Mouse (Mus musculus) layer of hippocampus, adult 6 months (tissue): Measurements from ENCODE around the gene Hist1h2ap. TPM values are rescaled to one million over a fixed set of nuclear protein-coding genes. Genes with fewer than 3 reads are reported as not detected.

Experiments used
- long read RNA-seq, 2 experiments: library from polyadenylated mRNA; unstranded; transcript quantifications; one replicate each; pipeline ENCODE4 v2.0.0; 2019 to 2020
- microRNA-seq: library from miRNA; unstranded; fragments of <30 nt; microRNA quantifications from one replicate; pipeline ENCODE4 v1.2.0, GENCODE M21; 2020
- polyA plus RNA-seq: library from polyadenylated mRNA; unstranded; fragments of <200 nt; fragmentation: Nextera tagmentation; gene quantifications from 2 replicates; pipeline ENCODE4 v1.2.3, GENCODE M21; 2021

Gene Hist1h2ap
- 64.1 and 77.9 TPM in 2 replicates for polyA plus RNA-seq
- long read RNA-seq, experiment 1, transcript Hist1h2ap-201 (1 exons, 482 nt) = major isoform, 13 of 13 reads
- long read RNA-seq, experiment 1, partial matches to known transcripts = 0 of 13 reads
- long read RNA-seq, experiment 1, other reads (novel, unspliced or antisense) = 0 of 13 reads
- long read RNA-seq, experiment 2, partial matches to known transcripts = 0 of 2 reads
- long read RNA-seq, experiment 2, other reads (novel, unspliced or antisense) = 0 of 2 reads

GRCm38 (mm10) chr13:21833461-21833860 is at the start of gene Hist1h2ap, which contains the start of gene Hist1h2br:
Hist1h2ap (minus strand) TSS chr13:21833507.
Hist1h2br (plus strand) TSS chr13:21833743.

DNA sequence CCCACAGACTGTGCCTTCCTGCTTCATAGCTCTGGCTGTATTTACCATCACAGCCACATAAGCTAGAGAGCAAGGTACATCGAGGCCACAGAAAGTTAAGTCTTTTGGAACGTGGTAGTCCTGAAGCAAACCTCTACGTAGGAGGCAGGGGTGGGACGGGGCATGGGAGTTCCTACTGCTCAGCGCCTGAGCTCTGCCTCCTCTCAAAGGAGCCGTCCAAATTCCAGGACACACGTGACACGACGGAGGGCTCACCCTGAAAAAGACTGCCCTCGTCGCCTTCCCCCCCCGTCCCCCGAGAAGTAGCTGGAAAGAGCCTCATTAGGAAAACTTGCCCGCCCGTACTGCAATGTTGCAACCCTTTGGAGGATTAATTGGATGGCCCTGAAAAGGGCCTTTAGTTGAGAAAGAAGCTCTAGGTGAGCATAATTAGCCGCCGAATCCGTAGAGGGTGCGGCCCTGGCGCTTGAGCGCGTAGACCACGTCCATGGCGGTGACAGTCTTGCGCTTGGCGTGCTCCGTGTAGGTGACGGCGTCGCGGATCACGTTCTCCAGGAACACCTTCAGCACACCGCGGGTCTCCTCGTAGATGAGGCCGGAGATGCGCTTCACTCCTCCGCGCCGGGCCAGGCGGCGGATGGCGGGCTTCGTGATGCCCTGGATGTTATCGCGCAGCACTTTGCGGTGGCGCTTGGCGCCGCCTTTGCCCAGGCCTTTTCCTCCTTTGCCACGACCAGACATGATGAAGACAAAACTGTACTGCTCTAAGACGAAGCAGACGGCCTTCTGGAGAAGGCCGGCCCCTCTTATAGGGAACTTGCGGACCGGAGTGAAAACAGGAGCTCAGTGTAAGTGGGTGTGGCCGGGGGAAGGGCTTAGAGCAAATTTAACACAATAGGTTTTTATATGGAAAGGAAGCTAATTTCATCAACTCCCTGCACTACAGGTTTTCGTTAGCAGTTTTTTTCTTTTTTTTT is 1.6 kb downstream of the Hist1h2ap start, which contains the start of gene Hist1h4n:
TSS of gene Hist1h4n (minus strand) at position 779 of the 977 bp plus-strand sequence.

GRCm38 (mm10) chr13:21811539-21811938 is 21.8 kb downstream of the Hist1h2ap start, which contains the start of gene Hist1h4m:
Hist1h4m (plus strand) TSS chr13:21811746.

GRCm38 (mm10) chr13:21810073-21810472 is 23.2 kb downstream of the Hist1h2ap start, which contains the start of the genes Hist1h2bq and Hist1h2ao:
Hist1h2bq (minus strand) TSS chr13:21810197.
Hist1h2ao (plus strand) TSS chr13:21810465.

DNA sequence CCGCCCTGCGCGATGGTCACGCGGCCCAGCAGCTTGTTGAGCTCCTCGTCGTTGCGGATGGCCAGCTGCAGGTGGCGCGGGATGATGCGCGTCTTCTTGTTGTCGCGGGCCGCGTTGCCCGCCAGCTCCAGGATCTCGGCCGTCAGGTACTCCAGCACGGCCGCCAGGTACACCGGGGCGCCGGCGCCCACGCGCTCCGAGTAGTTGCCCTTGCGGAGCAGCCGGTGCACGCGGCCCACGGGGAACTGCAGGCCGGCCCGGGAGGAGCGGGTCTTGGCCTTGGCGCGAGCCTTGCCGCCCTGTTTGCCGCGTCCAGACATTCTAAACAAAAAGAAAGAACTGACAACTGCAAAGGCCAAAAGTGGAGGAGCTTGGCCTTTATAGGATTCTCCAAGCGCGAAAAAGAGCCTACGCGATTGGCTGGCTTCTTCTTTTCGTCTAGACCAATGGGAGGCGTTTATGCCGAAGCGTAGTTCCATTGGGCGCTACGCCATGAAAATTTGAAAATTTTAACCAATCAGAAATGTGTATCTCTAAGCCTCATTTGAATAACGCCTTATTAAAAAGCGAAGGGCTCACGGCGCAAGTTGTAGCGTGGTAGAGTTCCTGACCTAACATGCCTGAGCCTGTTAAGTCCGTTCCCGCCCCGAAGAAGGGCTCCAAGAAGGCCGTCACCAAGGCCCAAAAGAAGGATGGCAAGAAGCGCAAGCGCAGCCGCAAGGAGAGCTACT is 46.2 kb downstream of the Hist1h2ap start, which contains the start of the genes Hist1h2an and Hist1h2bp:
TSS of gene Hist1h2an (minus strand) at position 320 of the 731 bp plus-strand sequence.
TSS of gene Hist1h2bp (plus strand) at position 563 of the 731 bp plus-strand sequence.

DNA sequence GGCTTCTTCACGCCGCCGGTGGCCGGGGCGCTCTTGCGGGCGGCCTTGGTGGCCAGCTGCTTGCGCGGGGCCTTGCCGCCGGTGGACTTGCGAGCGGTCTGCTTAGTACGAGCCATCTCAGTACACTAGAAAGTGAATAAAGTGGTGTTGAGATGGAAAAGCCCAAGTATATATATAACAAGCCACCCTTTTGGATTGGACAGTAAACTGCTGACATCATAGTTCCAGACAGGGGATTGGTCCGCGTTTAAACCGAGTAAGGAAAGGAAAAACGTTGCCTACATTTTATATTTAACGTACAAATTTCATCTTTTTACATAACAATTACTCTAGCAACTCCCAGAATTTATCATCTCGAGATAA is 50.1 kb downstream of the Hist1h2ap start, which contains the start of gene Hist1h3i:
TSS of gene Hist1h3i (minus strand) at position 116 of the 363 bp plus-strand sequence.

Small RNA genes lying within 50 kb of the gene (microRNA-seq; reads per million reads assigned to microRNA genes)
- not detected for gene Gm19658
- not detected for gene Gm44346
- gene Gm44466 = not detected

Other genes with a start within 250 kb of the Hist1h2ap start
- gene Olfr1362, start 219.5 kb downstream of the Hist1h2ap start, polyA plus RNA-seq = not detected in 2 replicates
- gene Olfr11, start 191.0 kb downstream of the Hist1h2ap start, polyA plus RNA-seq = not detected in 2 replicates
- gene Olfr1361, start 170.1 kb downstream of the Hist1h2ap start, polyA plus RNA-seq = not detected in 2 replicates
- gene Olfr1360, start 156.1 kb downstream of the Hist1h2ap start, polyA plus RNA-seq = not detected in 2 replicates
- not detected in 2 replicates for gene Olfr1359, start 135.4 kb downstream of the Hist1h2ap start, polyA plus RNA-seq
- gene Hist1h2bl, start 117.4 kb downstream of the Hist1h2ap start, polyA plus RNA-seq = 0.80 and 1.4 TPM in 2 replicates
- 1.4 TPM in 1 of 2 replicates, not detected in the other for gene Hist1h2ai, start 117.1 kb downstream of the Hist1h2ap start, polyA plus RNA-seq
- gene Hist1h3h, start 115.8 kb downstream of the Hist1h2ap start, polyA plus RNA-seq = not detected in 2 replicates
- gene Hist1h2bm, start 111.5 kb downstream of the Hist1h2ap start, polyA plus RNA-seq = 0.44 TPM in 1 of 2 replicates, not detected in the other
- 1.3 and 2.3 TPM in 2 replicates for gene Hist1h4j, start 98.4 kb downstream of the Hist1h2ap start, polyA plus RNA-seq
- gene Hist1h4k, start 83.0 kb downstream of the Hist1h2ap start, polyA plus RNA-seq = 3.9 and 4.5 TPM in 2 replicates
- 1.2 TPM in 1 of 2 replicates, not detected in the other for gene Hist1h2ak, start 79.7 kb downstream of the Hist1h2ap start, polyA plus RNA-seq
- gene Hist1h2bn, start 79.4 kb downstream of the Hist1h2ap start, polyA plus RNA-seq = 1.3 and 2.1 TPM in 2 replicates
- gene Hist1h1b, start 52.9 kb downstream of the Hist1h2ap start, polyA plus RNA-seq = 0.41 and 1.0 TPM in 2 replicates
- 1.8 and 4.4 TPM in 2 replicates for gene Hist1h3i, start 50.1 kb downstream of the Hist1h2ap start, polyA plus RNA-seq
- gene Hist1h2an, start 46.3 kb downstream of the Hist1h2ap start, polyA plus RNA-seq = not detected in 2 replicates
- not detected in 2 replicates for gene Hist1h2bp, start 46.0 kb downstream of the Hist1h2ap start, polyA plus RNA-seq
- gene Hist1h2bq, start 23.3 kb downstream of the Hist1h2ap start, polyA plus RNA-seq = 1.3 and 1.5 TPM in 2 replicates
- gene Hist1h2ao, start 23.0 kb downstream of the Hist1h2ap start, polyA plus RNA-seq = not detected in 2 replicates
- gene Hist1h4m, start 21.8 kb downstream of the Hist1h2ap start, polyA plus RNA-seq = 3.4 and 7.0 TPM in 2 replicates
- 2.8 and 2.9 TPM in 2 replicates for gene Hist1h4n, start 1.3 kb downstream of the Hist1h2ap start, polyA plus RNA-seq
- gene Hist1h2br, start 236 bp upstream of the Hist1h2ap start, polyA plus RNA-seq = 1.2 TPM in 1 of 2 replicates, not detected in the other
- 0.98 and 1.5 TPM in 2 replicates for gene Zfp184, start 111.6 kb upstream of the Hist1h2ap start, polyA plus RNA-seq
- 0.09 TPM in 1 of 2 replicates, not detected in the other for gene Pom121l2, start 147.7 kb upstream of the Hist1h2ap start, polyA plus RNA-seq
- 1.5 TPM in 2 replicates for gene Prss16, start 176.2 kb upstream of the Hist1h2ap start, polyA plus RNA-seq
- not detected in 2 replicates for gene Hist1h2ah, start 202.1 kb upstream of the Hist1h2ap start, polyA plus RNA-seq
- gene Hist1h2bk, start 202.4 kb upstream of the Hist1h2ap start, polyA plus RNA-seq = 0.39 and 0.97 TPM in 2 replicates
- gene Hist1h4i, start 207.9 kb upstream of the Hist1h2ap start, polyA plus RNA-seq = 7.9 and 15.8 TPM in 2 replicates
- 0.65 TPM in 1 of 2 replicates, not detected in the other for gene Hist1h2ag, start 209.4 kb upstream of the Hist1h2ap start, polyA plus RNA-seq
- 1.7 TPM in 1 of 2 replicates, not detected in the other for gene Hist1h2bj, start 209.7 kb upstream of the Hist1h2ap start, polyA plus RNA-seq